Mouse (Mus musculus) liver (tissue): ENCODE measurements around the gene Gm11992.

Source experiments
- DNase-seq: peaks from one replicate; pipeline ENCODE4 v3.0.0-alpha.2; 2020; ENCODE audit warnings: mixed read lengths

Gm11992 gene

GRCm38 (mm10) chr11:9048011-9048702 lies at the start of gene Gm11992:
Gene Gm11992 (plus strand): TSS chr11:9048594.
- DNase-seq = peak; percentile 79

GRCm38 (mm10) chr11:9008761-9009160 lies 39.6 kb upstream of the Gm11992 start:
- DNase-seq = no peak

- peak; percentile 63 for DNase-seq
Measured at GRCm38 (mm10) chr11:9010416-9010815, 38.0 kb upstream of the Gm11992 start.

GRCm38 (mm10) chr11:9010853-9011339 lies 37.5 kb upstream of the Gm11992 start, which contains the start of gene Hus1:
Gene Hus1 (minus strand): TSS chr11:9011191.
- DNase-seq = peak; percentile 88

GRCm38 (mm10) chr11:9011348-9011747 lies 37.0 kb upstream of the Gm11992 start:
- no peak for DNase-seq

GRCm38 (mm10) chr11:9014740-9015139 lies 33.7 kb upstream of the Gm11992 start:
- DNase-seq = no peak

GRCm38 (mm10) chr11:9018491-9019267 lies 29.7 kb upstream of the Gm11992 start:
- no peak for DNase-seq

GRCm38 (mm10) chr11:9020207-9020606 lies 28.2 kb upstream of the Gm11992 start:
- DNase-seq = no peak

- no peak for DNase-seq
Measured at GRCm38 (mm10) chr11:9024782-9025181, 23.6 kb upstream of the Gm11992 start.

- DNase-seq = no peak
Measured at GRCm38 (mm10) chr11:9025211-9025610, 23.2 kb upstream of the Gm11992 start.

- DNase-seq = no peak
Measured at GRCm38 (mm10) chr11:9031530-9031929, 16.9 kb upstream of the Gm11992 start.

- DNase-seq = no peak
Measured at GRCm38 (mm10) chr11:9046546-9046945, 1.8 kb upstream of the Gm11992 start.

- DNase-seq = no peak
Measured at GRCm38 (mm10) chr11:9047044-9047443, 1.4 kb upstream of the Gm11992 start.

- DNase-seq = no peak
Measured at GRCm38 (mm10) chr11:9048703-9049060, 288 bp downstream of the Gm11992 start, which contains the start of gene Sun3. Gene Sun3 (minus strand): TSS chr11:9048991.

GRCm38 (mm10) chr11:9050241-9050640 lies 1.8 kb downstream of the Gm11992 start:
- no peak for DNase-seq

- DNase-seq = no peak
Measured at GRCm38 (mm10) chr11:9051895-9052294, 3.5 kb downstream of the Gm11992 start.

GRCm38 (mm10) chr11:9056937-9057336 lies 8.5 kb downstream of the Gm11992 start:
- no peak for DNase-seq

GRCm38 (mm10) chr11:9057711-9058110 lies 9.3 kb downstream of the Gm11992 start:
- no peak for DNase-seq

- DNase-seq = no peak
Measured at GRCm38 (mm10) chr11:9060029-9060428, 11.6 kb downstream of the Gm11992 start.

GRCm38 (mm10) chr11:9060484-9060883 lies 12.1 kb downstream of the Gm11992 start:
- DNase-seq = no peak

GRCm38 (mm10) chr11:9076444-9076843 lies 28.1 kb downstream of the Gm11992 start:
- DNase-seq = no peak

- DNase-seq = no peak
Measured at GRCm38 (mm10) chr11:9113189-9113588, 64.8 kb downstream of the Gm11992 start.

- DNase-seq = no peak
Measured at GRCm38 (mm10) chr11:9115367-9116120, 67.2 kb downstream of the Gm11992 start.
